Mouse (Mus musculus) adrenal gland, postnatal 4 days (tissue): ENCODE results near the gene Ncan. TPM values are rescaled to one million over a fixed set of nuclear protein-coding genes. Genes with fewer than 3 reads are reported as not detected.
"Not testable (repeated sequence)": the region's sequence is repeated elsewhere in the genome, so short reads cannot be mapped to it uniquely, and the experiment has no call there.

Experiments
- DNase-seq, 2 experiments: peaks; one replicate each; pipeline ENCODE4 v3.0.0; 2021 to 2022; ENCODE audit warnings: low spot score in 2 of 2, mixed read lengths in 2 of 2
- microRNA-seq: library from miRNA; unstranded; fragments of <30 nt; microRNA quantifications from one replicate; pipeline ENCODE4 v1.2.0, GENCODE M21; 2021
- total RNA-seq, 2 experiments: library from RNA; stranded (reverse); gene quantifications; 2 replicates each; pipeline ENCODE4 v1.2.3; 2021

Ncan gene
- total RNA-seq, 2 experiments from 2014 or later, result 2.4 to 3.6 TPM

- no peak for DNase-seq
Measured at GRCm38 (mm10) chr8:70084191-70085065, 36.2 kb downstream of the Ncan start.

GRCm38 (mm10) chr8:70083285-70083684 lies 37.4 kb downstream of the Ncan start, which contains the start of gene Hapln4:
Gene Hapln4, plus strand, starts transcription at chr8:70083457.
- no peak for DNase-seq

GRCm38 (mm10) chr8:70081976-70082375 lies 38.7 kb downstream of the Ncan start:
- DNase-seq, result no peak

GRCm38 (mm10) chr8:70073682-70074081 lies 47.0 kb downstream of the Ncan start:
- DNase-seq, result no peak

GRCm38 (mm10) chr8:70073120-70073519 lies 47.6 kb downstream of the Ncan start:
- DNase-seq, result no peak

- DNase-seq, result no peak
Measured at GRCm38 (mm10) chr8:70072441-70073069, 48.1 kb downstream of the Ncan start, which contains the start of gene Tm6sf2. Gene Tm6sf2, plus strand, starts transcription at chr8:70072924.

- DNase-seq, result no peak
Measured at GRCm38 (mm10) chr8:70071836-70072440, 48.7 kb downstream of the Ncan start.

- DNase-seq, result no peak
Measured at GRCm38 (mm10) chr8:70057721-70058120, 63.0 kb downstream of the Ncan start.

- not testable (repeated sequence) for DNase-seq
Measured at GRCm38 (mm10) chr8:70050434-70050833, 70.2 kb downstream of the Ncan start.

- DNase-seq, result no peak
Measured at GRCm38 (mm10) chr8:70049662-70050061, 71.0 kb downstream of the Ncan start.

- no peak for DNase-seq
Measured at GRCm38 (mm10) chr8:70043996-70044395, 76.7 kb downstream of the Ncan start.

Small RNA genes lying within 50 kb of the gene (microRNA-seq; reads per million reads assigned to microRNA genes)
- not detected for gene Mir7066

Other genes starting within 250 kb of the Ncan start
- 1 to 10 TPM in 1 of 2 experiments, under 1 TPM in 1; 0.50 to 1.4 TPM for gene Cilp2, start 233.2 kb downstream of the Ncan start, total RNA-seq
- under 1 TPM; 0.73 to 0.76 TPM for gene Tssk6, start 218.7 kb downstream of the Ncan start, total RNA-seq
- gene Ndufa13, start 218.3 kb downstream of the Ncan start, total RNA-seq, result 100 to 1,000 TPM; 133 to 137 TPM
- gene Yjefn3, start 218.2 kb downstream of the Ncan start, total RNA-seq, result 1 to 10 TPM; 1.6 to 2.3 TPM
- 100 to 1,000 TPM in 1 of 2 experiments, 10 to 100 TPM in 1; 91.5 to 106 TPM for gene Gatad2a, start 124.5 kb downstream of the Ncan start, total RNA-seq
- 10 to 100 TPM; 76.6 to 80.2 TPM for gene Mau2, start 78.1 kb downstream of the Ncan start, total RNA-seq
- 10 to 100 TPM; 41.1 to 45.2 TPM for gene Sugp1, start 78.1 kb downstream of the Ncan start, total RNA-seq
- 1 to 10 TPM in 1 of 2 experiments, under 1 TPM in 1; 0.53 to 4.8 TPM for gene Tm6sf2, start 47.9 kb downstream of the Ncan start, total RNA-seq
- under 1 TPM; 0.11 to 0.14 TPM for gene Hapln4, start 37.4 kb downstream of the Ncan start, total RNA-seq
- 10 to 100 TPM; 23.6 to 26.0 TPM for gene Nr2c2ap, start 10.5 kb upstream of the Ncan start, total RNA-seq
- gene Rfxank, start 18.3 kb upstream of the Ncan start, total RNA-seq, result 10 to 100 TPM; 15.9 to 18.9 TPM
- 10 to 100 TPM; 55.5 to 56.4 TPM for gene Borcs8, start 18.6 kb upstream of the Ncan start, total RNA-seq
- gene Mef2b, start 18.8 kb upstream of the Ncan start, total RNA-seq, result 1 to 10 TPM; 1.5 to 1.6 TPM
- gene Tmem161a, start 51.5 kb upstream of the Ncan start, total RNA-seq, result 10 to 100 TPM; 63.4 to 66.8 TPM
- gene Slc25a42, start 91.4 kb upstream of the Ncan start, total RNA-seq, result 10 to 100 TPM; 27.8 to 39.2 TPM
- 10 to 100 TPM; 54.9 to 62.1 TPM for gene Sugp2, start 113.4 kb upstream of the Ncan start, total RNA-seq
- gene Armc6, start 113.6 kb upstream of the Ncan start, total RNA-seq, result 10 to 100 TPM; 10.1 to 15.1 TPM
- gene Homer3, start 162.0 kb upstream of the Ncan start, total RNA-seq, result 10 to 100 TPM; 44.8 to 50.6 TPM
- 10 to 100 TPM; 83.3 to 86.8 TPM for gene Ddx49, start 181.6 kb upstream of the Ncan start, total RNA-seq
- 100 to 1,000 TPM; 188 to 192 TPM for gene Cope, start 181.6 kb upstream of the Ncan start, total RNA-seq
- gene Cers1, start 194.9 kb upstream of the Ncan start, total RNA-seq, result 1 to 10 TPM; 6.8 to 7.2 TPM
- 1 to 10 TPM in 1 of 2 experiments, under 1 TPM in 1; 0.34 to 1.3 TPM for gene Gdf1, start 208.9 kb upstream of the Ncan start, total RNA-seq
- 10 to 100 TPM; 52.5 to 56.1 TPM for gene Upf1, start 232.4 kb upstream of the Ncan start, total RNA-seq